Comparison of ENCODE assay signal across 22 mouse cellular contexts in genomic region chr11:25752418-25752817, GRCm38 (mm10).
DNase-seq lines count a peak whose midpoint lies in the region; ATAC-seq lines count a peak whose summit lies in the region.
"Had no signal": no experiment of that assay in that cellular context is flagged by ENCODE, and none has a peak within 500 bp of the region (broad histone marks: within the 10 kb centered on the region; RNA-seq: fewer than 3 reads in every experiment).

No protein-coding gene starts in this region.

- peaks cover 7% of the 10 kb centered on the region; the same call in 1 of the 2 replicates for H3K4me1 ChIP-seq in forebrain, embryonic 13.5 days
- no peaks in the 10 kb centered on the region for H3K4me1 ChIP-seq in forebrain, embryonic 12.5 days
- H3K4me1 ChIP-seq in forebrain, embryonic 15.5 days = peaks cover 14% of the 10 kb centered on the region
- peaks cover 13% of the 10 kb centered on the region for H3K4me1 ChIP-seq in forebrain, embryonic 10.5 days
- peaks cover 3% of the 10 kb centered on the region; the same call in 1 of the 2 replicates for H3K4me1 ChIP-seq in forebrain, embryonic 16.5 days (replicated peaks; ENCODE audit: control insufficient read depth, insufficient read depth, low read length)

- H3K27me3 ChIP-seq in forebrain, embryonic 13.5 days = no peaks in the 10 kb centered on the region
- no peaks in the 10 kb centered on the region for H3K27me3 ChIP-seq in forebrain, embryonic 12.5 days
- no peaks in the 10 kb centered on the region for H3K27me3 ChIP-seq in forebrain, embryonic 15.5 days
- H3K27me3 ChIP-seq in forebrain, embryonic 10.5 days (ENCODE audit: poor library complexity, severe bottlenecking) = no peaks in the 10 kb centered on the region
- no peaks in the 10 kb centered on the region for H3K27me3 ChIP-seq in forebrain, embryonic 16.5 days (replicated peaks; ENCODE audit: control insufficient read depth, insufficient read depth, low read length)
- H3K27me3 ChIP-seq: CH12.LX; embryonic facial prominence, embryonic 12.5 days had no signal

- no peak overlapping the region for H3K9ac ChIP-seq in forebrain, embryonic 13.5 days
- H3K9ac ChIP-seq in forebrain, embryonic 12.5 days = no peak overlapping the region
- no peak overlapping the region for H3K9ac ChIP-seq in forebrain, embryonic 15.5 days (replicated peaks)
- no peak overlapping the region for H3K9ac ChIP-seq in forebrain, embryonic 16.5 days (replicated peaks; ENCODE audit: low read depth, low read length)
- H3K9ac ChIP-seq: embryonic facial prominence, embryonic 12.5 days had no signal

- no peak overlapping the region for H3K4me3 ChIP-seq in forebrain, embryonic 13.5 days
- H3K4me3 ChIP-seq in forebrain, embryonic 12.5 days (replicated peaks) = no peak overlapping the region
- H3K4me3 ChIP-seq in forebrain, embryonic 15.5 days = no peak overlapping the region
- no peak overlapping the region for H3K4me3 ChIP-seq in forebrain, embryonic 10.5 days
- no peak overlapping the region for H3K4me3 ChIP-seq in forebrain, embryonic 16.5 days (replicated peaks; ENCODE audit: low read length)
- H3K4me3 ChIP-seq: embryonic facial prominence, embryonic 10.5 days; embryonic facial prominence, embryonic 12.5 days had no signal

- no peak overlapping the region for H3K4me2 ChIP-seq in forebrain, embryonic 13.5 days
- no peak overlapping the region for H3K4me2 ChIP-seq in forebrain, embryonic 12.5 days
- H3K4me2 ChIP-seq in forebrain, embryonic 15.5 days (replicated peaks) = no peak overlapping the region
- no peak overlapping the region for H3K4me2 ChIP-seq in forebrain, embryonic 16.5 days (ENCODE audit: low read length)
- H3K4me2 ChIP-seq: embryonic facial prominence, embryonic 12.5 days had no signal

- no peaks in the 10 kb centered on the region for H3K36me3 ChIP-seq in forebrain, embryonic 13.5 days (ENCODE audit: poor library complexity, severe bottlenecking)
- no peaks in the 10 kb centered on the region for H3K36me3 ChIP-seq in forebrain, embryonic 12.5 days (replicated peaks)
- no peaks in the 10 kb centered on the region for H3K36me3 ChIP-seq in forebrain, embryonic 15.5 days
- H3K36me3 ChIP-seq in forebrain, embryonic 10.5 days (replicated peaks) = no peaks in the 10 kb centered on the region
- H3K36me3 ChIP-seq in forebrain, embryonic 16.5 days (ENCODE audit: control insufficient read depth, insufficient read depth) = no peaks in the 10 kb centered on the region
- H3K36me3 ChIP-seq: embryonic facial prominence, embryonic 10.5 days; embryonic facial prominence, embryonic 12.5 days; G1E had no signal

- peak; percentile 66 for ATAC-seq in forebrain, embryonic 13.5 days
- no peak for ATAC-seq in forebrain, embryonic 12.5 days (ENCODE audit: low FRiP score)
- ATAC-seq in forebrain, embryonic 15.5 days (replicated peaks) = peak; percentile 51; the same call in 1 of the 2 replicates
- ATAC-seq in forebrain, embryonic 16.5 days = peak; percentile 77
- ATAC-seq: activated CD4-positive, CD25-positive, alpha-beta regulatory T cell, adult 4 months; CD4-positive, CD25-positive, alpha-beta regulatory T cell, adult 4 months had no signal

- 0 out of 2 replicates have a peak, but pooled peaks cover 3% of the 10 kb centered on the region for H3K9me3 ChIP-seq in forebrain, embryonic 13.5 days (replicated peaks)
- H3K9me3 ChIP-seq in forebrain, embryonic 12.5 days = no peaks in the 10 kb centered on the region
- no peaks in the 10 kb centered on the region for H3K9me3 ChIP-seq in forebrain, embryonic 15.5 days
- no peaks in the 10 kb centered on the region; the same call in 1 of the 2 replicates for H3K9me3 ChIP-seq in forebrain, embryonic 10.5 days
- H3K9me3 ChIP-seq in forebrain, embryonic 16.5 days (ENCODE audit: control insufficient read depth, low read length) = no peaks in the 10 kb centered on the region
- H3K9me3 ChIP-seq: embryonic facial prominence, embryonic 10.5 days; embryonic facial prominence, embryonic 12.5 days; G1E had no signal

- WGBS in forebrain, embryonic 13.5 days = 66% methylated on average over 3 of the region's 3 CpGs
- 88% methylated on average over 3 of the region's 3 CpGs for WGBS in forebrain, embryonic 12.5 days
- 44% methylated on average over 3 of the region's 3 CpGs for WGBS in forebrain, embryonic 15.5 days
- WGBS in forebrain, embryonic 10.5 days = 92% methylated on average over 3 of the region's 3 CpGs
- WGBS in forebrain, embryonic 16.5 days = 59% methylated on average over 3 of the region's 3 CpGs

- no peak for DNase-seq in forebrain, embryonic 10.5 days (ENCODE audit: extremely low spot score, low spot score)
- DNase-seq in brain, adult 2 months (ENCODE audit: low read depth, low spot score) = peak; percentile 51
- DNase-seq in ovary, adult 18-20 months (ENCODE audit: low spot score) = no peak
- DNase-seq in layer of hippocampus, postnatal 25 days (ENCODE audit: extremely low spot score in 1 of 2, low spot score in 1 of 2) = no peak
- DNase-seq: adrenal gland, adult 8-10 months; adrenal gland, postnatal 14 days; adrenal gland, postnatal 36 days; B cell, adult 2 months; cerebellum, adult 11-12 months; cerebellum, adult 2 months; cerebellum, adult 9-10 months; cerebellum, postnatal 25 days had no signal

- H3K27ac ChIP-seq in forebrain, embryonic 13.5 days = no peak overlapping the region
- H3K27ac ChIP-seq in forebrain, embryonic 12.5 days = no peak overlapping the region
- no peak overlapping the region for H3K27ac ChIP-seq in forebrain, embryonic 15.5 days (replicated peaks)
- no peak overlapping the region for H3K27ac ChIP-seq in forebrain, embryonic 10.5 days
- no peak overlapping the region for H3K27ac ChIP-seq in forebrain, embryonic 16.5 days (ENCODE audit: low read length)
- H3K27ac ChIP-seq: embryonic facial prominence, embryonic 10.5 days; embryonic facial prominence, embryonic 12.5 days had no signal
